Mouse (Mus musculus): ENCODE measurements around the gene Sp3. TPM values are rescaled to one million over a fixed set of nuclear protein-coding genes. Genes with fewer than 3 reads are reported as not detected.
A peak's percentile ranks its signal among the peaks of the same experiment; 100 is the strongest.
"Not testable (repeated sequence)": the region's sequence is repeated elsewhere in the genome, so short reads cannot be mapped to it uniquely, and the experiment has no call there.

Sp3 gene
- polyA plus RNA-seq, 1 experiment from 2014 or later = 41.3 TPM

DNA sequence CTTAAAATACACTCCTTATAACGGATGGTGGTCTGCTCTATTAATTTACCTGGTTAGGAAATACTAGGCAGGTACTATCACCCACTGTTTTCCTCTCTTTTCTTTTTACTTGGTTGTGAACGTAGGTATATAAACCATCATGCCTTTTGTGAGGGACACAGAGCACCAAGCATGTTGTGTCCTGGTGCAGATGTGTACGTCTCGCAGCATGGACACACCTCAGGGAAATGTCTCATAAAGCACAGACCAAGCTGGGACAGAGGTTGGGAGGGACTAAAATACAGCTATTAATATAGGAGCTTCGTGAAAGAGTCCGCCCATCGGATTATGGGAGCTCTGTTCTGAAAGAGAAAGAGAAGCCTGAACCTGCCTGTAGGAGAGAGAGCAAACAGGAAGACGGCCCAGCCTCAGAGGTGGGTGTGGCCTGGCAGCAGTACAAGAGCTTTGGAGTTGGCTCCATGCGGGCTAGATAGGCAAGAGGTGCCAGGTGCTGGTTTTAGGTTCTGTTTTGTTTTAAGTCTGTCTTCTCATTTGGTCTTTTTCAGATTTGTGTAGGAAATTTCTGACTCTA lies 16.6 kb upstream of the Sp3 start:
- no peak for ATAC-seq (replicated peaks; ENCODE audit: low FRiP score, low read depth)
- DNase-seq (ENCODE audit: low spot score) = no peak
- 63% methylated on average over 9 of the region's 9 CpGs for WGBS
- Histone ChIP-seq H3K4me2 (ENCODE audit: low read length) (no peak overlapping the region), H3K36me3 (ENCODE audit: insufficient read depth, low read length) (no peaks in the 10 kb centered on the region), H3K27me3 (ENCODE audit: insufficient read depth, low read length) (no peaks in the 10 kb centered on the region), H3K9me3 (replicated peaks; ENCODE audit: low read length) (no peaks in the 10 kb centered on the region), H3K9ac (ENCODE audit: low read depth, low read length) (no peak overlapping the region), H3K4me1 (replicated peaks; ENCODE audit: insufficient read depth, low read length) (no peaks in the 10 kb centered on the region), H3K4me3 (replicated peaks; ENCODE audit: low read depth, low read length) (no peak overlapping the region), H3K27ac (no peak overlapping the region)
- no peak for TF ChIP-seq CTCF (IDR thresholded peaks at IDR 0.05; ENCODE audit: low read depth)

DNA sequence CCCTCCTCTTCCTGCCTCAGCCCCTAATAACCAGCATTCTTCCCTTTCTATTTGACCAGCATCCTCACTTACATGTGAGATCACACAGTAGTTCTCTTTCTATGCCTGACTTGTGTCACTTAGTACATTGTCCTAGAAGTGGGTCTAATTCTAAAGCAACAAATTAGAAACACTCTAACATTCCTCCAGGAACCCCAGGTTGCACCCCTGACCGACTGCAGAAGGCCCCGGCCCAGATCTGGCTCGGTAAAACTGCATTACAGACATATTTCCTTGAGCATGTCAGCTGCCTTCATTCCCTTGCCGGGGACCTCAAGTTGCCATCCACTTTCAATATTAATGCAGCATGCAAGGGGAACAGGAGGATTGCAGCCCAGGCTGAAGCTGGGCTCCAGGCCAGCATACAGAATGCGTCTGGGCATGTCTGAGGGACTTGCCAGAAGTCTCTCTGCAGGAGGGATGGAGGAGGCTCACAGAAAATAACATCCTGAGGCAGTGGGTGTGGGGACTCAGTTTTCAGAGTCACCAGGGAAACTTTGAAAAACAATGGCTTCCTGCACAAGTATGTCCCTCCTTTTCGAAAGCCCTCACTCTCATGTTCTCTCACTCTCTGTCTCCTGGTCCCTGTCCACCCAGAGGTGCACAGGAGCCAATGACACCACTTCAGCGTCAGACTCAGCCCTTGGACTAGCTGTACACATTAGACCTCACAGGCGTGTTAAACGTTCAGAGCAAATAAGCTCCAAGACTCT lies 15.3 kb upstream of the Sp3 start:
- no peak overlapping the region for H3K4me2 ChIP-seq (ENCODE audit: low read length)
- no peak overlapping the region for H3K9ac ChIP-seq (ENCODE audit: low read depth, low read length)
- H3K9me3 ChIP-seq (replicated peaks; ENCODE audit: low read length) = no peaks in the 10 kb centered on the region
- WGBS = 37% methylated on average over 9 of the region's 9 CpGs
- peak overlapping the region; percentile 63; the same call in 1 of the 2 replicates for H3K27ac ChIP-seq
- no peaks in the 10 kb centered on the region for H3K36me3 ChIP-seq (ENCODE audit: insufficient read depth, low read length)
- H3K27me3 ChIP-seq (ENCODE audit: insufficient read depth, low read length) = no peaks in the 10 kb centered on the region
- DNase-seq (ENCODE audit: low spot score) = peak; percentile 41
- no peak overlapping the region for H3K4me3 ChIP-seq (replicated peaks; ENCODE audit: low read depth, low read length)
- no peaks in the 10 kb centered on the region for H3K4me1 ChIP-seq (replicated peaks; ENCODE audit: insufficient read depth, low read length)
- no peak for ATAC-seq (replicated peaks; ENCODE audit: low FRiP score, low read depth)
- no peak for TF ChIP-seq CTCF (IDR thresholded peaks at IDR 0.05; ENCODE audit: low read depth)

DNA sequence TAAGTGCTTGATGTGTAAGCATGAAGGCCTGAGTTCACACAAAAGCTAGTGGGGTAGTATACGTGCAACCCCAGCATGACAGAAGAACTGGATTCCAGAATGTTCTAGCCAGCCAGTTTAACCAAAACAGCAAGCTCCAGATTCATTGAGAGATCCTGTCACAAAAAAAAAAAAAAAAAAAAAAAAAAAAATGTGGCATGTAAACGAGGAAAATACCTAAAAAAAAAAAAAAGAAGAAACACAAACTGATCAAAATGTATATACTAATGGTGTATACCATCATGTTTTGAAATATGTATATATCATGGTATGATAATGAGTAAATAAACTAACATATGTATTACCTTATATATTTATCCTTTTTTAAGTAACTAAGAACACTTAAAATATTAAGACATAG lies 13.9 kb upstream of the Sp3 start:
- 71% methylated on average over 2 of the region's 2 CpGs for WGBS
- Histone ChIP-seq H3K9ac (ENCODE audit: low read depth, low read length) (no peak overlapping the region), H3K27ac (no peak overlapping the region), H3K4me1 (replicated peaks; ENCODE audit: insufficient read depth, low read length) (no peaks in the 10 kb centered on the region), H3K4me3 (replicated peaks; ENCODE audit: low read depth, low read length) (no peak overlapping the region), H3K27me3 (ENCODE audit: insufficient read depth, low read length) (no peaks in the 10 kb centered on the region), H3K36me3 (ENCODE audit: insufficient read depth, low read length) (no peaks in the 10 kb centered on the region), H3K4me2 (ENCODE audit: low read length) (no peak overlapping the region), H3K9me3 (replicated peaks; ENCODE audit: low read length) (peaks cover 4% of the 10 kb centered on the region)
- ATAC-seq (replicated peaks; ENCODE audit: low FRiP score, low read depth) = no peak
- DNase-seq (ENCODE audit: low spot score) = no peak
- no peak for TF ChIP-seq CTCF (IDR thresholded peaks at IDR 0.05; ENCODE audit: low read depth)

DNA sequence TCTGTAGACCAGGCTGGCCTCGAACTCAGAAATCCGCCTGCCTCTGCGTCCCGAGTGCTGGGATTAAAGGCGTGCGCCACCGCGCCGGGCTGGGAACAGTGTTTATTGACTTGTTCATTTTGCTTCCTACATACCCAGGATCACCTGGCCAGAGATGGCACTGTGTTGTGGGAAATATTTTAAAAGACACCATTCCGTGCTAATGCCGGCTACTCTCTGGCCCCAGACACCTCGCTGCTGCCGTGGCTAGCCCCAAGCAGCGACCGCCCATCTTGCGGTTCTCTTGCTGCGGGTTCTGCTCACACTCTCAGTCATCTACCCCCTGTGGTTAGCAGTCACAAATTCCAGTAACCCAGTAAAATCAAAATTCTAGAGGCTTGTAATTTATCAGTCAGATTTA lies 12.3 kb upstream of the Sp3 start:
- no peak overlapping the region for H3K4me2 ChIP-seq (ENCODE audit: low read length)
- no peak for ATAC-seq (replicated peaks; ENCODE audit: low FRiP score, low read depth)
- peaks cover 5% of the 10 kb centered on the region for H3K9me3 ChIP-seq (replicated peaks; ENCODE audit: low read length)
- TF ChIP-seq CTCF (IDR thresholded peaks at IDR 0.05; ENCODE audit: low read depth) = no peak
- H3K27me3 ChIP-seq (ENCODE audit: insufficient read depth, low read length) = no peaks in the 10 kb centered on the region
- 99% methylated on average over 17 of the region's 17 CpGs for WGBS
- DNase-seq (ENCODE audit: low spot score) = no peak
- H3K36me3 ChIP-seq (ENCODE audit: insufficient read depth, low read length) = no peaks in the 10 kb centered on the region
- no peak overlapping the region for H3K4me3 ChIP-seq (replicated peaks; ENCODE audit: low read depth, low read length)
- no peaks in the 10 kb centered on the region for H3K4me1 ChIP-seq (replicated peaks; ENCODE audit: insufficient read depth, low read length)
- H3K27ac ChIP-seq = no peak overlapping the region
- H3K9ac ChIP-seq (ENCODE audit: low read depth, low read length) = no peak overlapping the region

DNA sequence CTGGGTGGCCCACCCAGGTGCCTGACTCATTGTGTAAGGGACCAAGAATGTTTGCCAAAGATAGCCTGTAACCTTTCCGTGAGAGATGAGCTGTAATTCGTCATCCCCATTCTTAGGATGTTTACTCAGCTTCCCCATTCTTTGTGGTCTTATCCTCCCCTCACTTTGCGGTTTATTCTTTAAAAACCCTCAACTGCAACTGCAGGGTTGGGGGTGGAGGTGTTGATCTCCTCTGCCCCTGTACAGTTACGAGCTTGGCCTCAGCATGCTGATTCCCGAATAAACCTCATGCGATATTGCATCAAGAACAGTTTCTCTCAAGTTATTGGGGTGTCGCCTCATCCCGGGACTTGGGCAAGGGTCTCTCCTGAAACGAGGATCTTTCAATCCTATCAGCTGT lies 8.7 kb upstream of the Sp3 start:
- WGBS = 93% methylated on average over 9 of the region's 9 CpGs

DNA sequence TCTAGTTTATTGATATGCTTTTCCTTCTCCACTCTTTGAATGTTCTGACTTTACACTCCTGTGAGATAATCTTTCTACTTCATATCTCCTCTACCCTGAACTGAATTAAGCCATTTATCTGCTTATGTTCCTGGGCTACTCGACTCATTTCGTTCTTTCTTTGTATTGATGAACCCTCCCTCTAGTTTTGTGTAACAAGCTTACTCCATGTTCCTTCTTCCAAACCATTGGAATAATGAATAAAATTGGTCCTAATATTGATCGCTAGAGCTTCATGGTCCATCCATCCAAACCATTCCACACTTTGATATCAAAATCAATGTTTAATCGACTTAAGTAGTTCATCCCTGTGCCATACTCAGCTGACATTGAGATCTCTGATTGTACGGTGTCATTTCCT lies 6.4 kb upstream of the Sp3 start, which contains the start of gene Gm11084:
Gm11084 (minus strand) TSS at position 101 of the 400 bp plus-strand sequence.
- ATAC-seq (replicated peaks; ENCODE audit: low FRiP score, low read depth) = no peak
- DNase-seq (ENCODE audit: low spot score) = no peak
- Histone ChIP-seq H3K4me3 (replicated peaks; ENCODE audit: low read depth, low read length) (no peak within 1 kb of the TSS), H3K9ac (ENCODE audit: low read depth, low read length) (no peak within 1 kb of the TSS), H3K27me3 (ENCODE audit: insufficient read depth, low read length) (no peaks in the 10 kb centered on the region), H3K4me2 (ENCODE audit: low read length) (no peak within 1 kb of the TSS), H3K4me1 (replicated peaks; ENCODE audit: insufficient read depth, low read length) (no peaks in the 10 kb centered on the region), H3K9me3 (replicated peaks; ENCODE audit: low read length) (peaks cover 5% of the 10 kb centered on the region), H3K36me3 (ENCODE audit: insufficient read depth, low read length) (no peaks in the 10 kb centered on the region), H3K27ac (no peak within 1 kb of the TSS)
- whole genome bisulfite sequencing = 91% methylated on average over 5 of the region's 5 CpGs
- no peak for TF ChIP-seq CTCF (IDR thresholded peaks at IDR 0.05; ENCODE audit: low read depth)

More for the DNA sequence above, 8.7 kb upstream of the Sp3 start:
- not testable (repeated sequence) for H3K27me3 ChIP-seq (ENCODE audit: insufficient read depth, low read length); H3K9ac ChIP-seq (ENCODE audit: low read depth, low read length); ATAC-seq (replicated peaks; ENCODE audit: low FRiP score, low read depth); H3K4me3 ChIP-seq (replicated peaks; ENCODE audit: low read depth, low read length); H3K36me3 ChIP-seq (ENCODE audit: insufficient read depth, low read length); H3K9me3 ChIP-seq (replicated peaks; ENCODE audit: low read length); H3K27ac ChIP-seq; H3K4me2 ChIP-seq (ENCODE audit: low read length); DNase-seq (ENCODE audit: low spot score); H3K4me1 ChIP-seq (replicated peaks; ENCODE audit: insufficient read depth, low read length)

Measured in kidney, postnatal 0 days (tissue).